Mouse (Mus musculus): ENCODE measurements at regions not wholly inside any gene's neighbourhood (a gene's known extent, or its start where the extent isn't known, plus 50 kb on each side); places are given as distances from the start of the nearest gene placed in this dataset.

DNA sequence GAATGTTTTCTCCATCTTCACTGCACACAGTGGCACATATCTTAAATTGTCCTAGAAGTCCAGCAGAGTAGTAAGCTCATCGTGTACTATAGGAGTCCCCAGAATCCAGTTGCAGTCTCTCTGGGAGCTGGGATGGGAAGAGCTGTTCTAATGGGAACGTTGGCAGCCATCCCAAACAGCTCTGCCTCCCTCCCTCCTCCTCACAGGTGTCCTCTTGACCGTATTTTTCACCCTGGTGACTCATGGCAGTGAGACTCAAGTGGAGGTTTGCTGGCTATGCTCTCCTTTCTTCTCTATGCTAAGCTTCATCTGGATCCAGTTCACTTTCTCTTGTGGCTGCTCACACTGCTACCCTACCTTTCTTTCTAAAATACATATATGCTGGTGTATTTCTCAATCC is 109.2 kb upstream of the Sash1 start:
- Histone ChIP-seq H3K9me3 (replicated peaks; ENCODE audit: low read length) (no peaks in the 10 kb centered on the region), H3K27ac (ENCODE audit: insufficient read depth, low read depth) (no peak overlapping the region), H3K36me3 (replicated peaks in 1 of 2; ENCODE audit: control insufficient read depth in 1 of 2, insufficient read depth in 1 of 2, low read length in 1 of 2) (no peaks in the 10 kb centered on the region), H3K9ac (ENCODE audit: insufficient read depth, low read depth) (no peak overlapping the region), H3K4me1 (ENCODE audit: control insufficient read depth in 1 of 2, insufficient read depth in 2 of 2) (peaks cover 2 to 25% of the 10 kb centered on the region in 2 experiments; a peak in 3 of 4 replicates), H3K79me2 (replicated peaks; ENCODE audit: control insufficient read depth, extremely low read depth, insufficient read depth, poor library complexity, severe bottlenecking) (no peaks in the 10 kb centered on the region), H3K4me3 (replicated peaks in 1 of 3; ENCODE audit: low read depth in 2 of 3, low read length in 2 of 3, poor library complexity in 1 of 3) (no peak overlapping the region), H3K27me3 (replicated peaks) (no peaks in the 10 kb centered on the region), H3K4me2 (ENCODE audit: insufficient read depth, low read depth, poor library complexity, severe bottlenecking) (no peak overlapping the region)
- TF ChIP-seq PAX5 (IDR thresholded peaks at IDR 0.05; ENCODE audit: low read length) (no peak), USF1 (IDR thresholded peaks at IDR 0.05; ENCODE audit: low read depth, low read length) (no peak), MXI1 (IDR thresholded peaks at IDR 0.05; ENCODE audit: low read depth, low read length) (no peak), NRF1 (IDR thresholded peaks at IDR 0.05; ENCODE audit: low read depth, low read length) (no peak), RCOR1 (conservative IDR thresholded peaks at IDR 0.05; ENCODE audit: low read depth, low read length) (no peak), GABPA (IDR thresholded peaks at IDR 0.05; ENCODE audit: insufficient replicate concordance, low read depth, low read length) (no peak), E2F4 (IDR thresholded peaks at IDR 0.05; ENCODE audit: insufficient replicate concordance, low read depth, low read length) (no peak), ZNF384 (IDR thresholded peaks at IDR 0.05; ENCODE audit: low read depth, low read length) (no peak), SIN3A (IDR thresholded peaks at IDR 0.05; ENCODE audit: low read length) (no peak), JUN (IDR thresholded peaks at IDR 0.05; ENCODE audit: insufficient read depth, low read depth, low read length) (no peak), BHLHE40 (IDR thresholded peaks at IDR 0.05; ENCODE audit: low read depth, low read length) (no peak), POLR2AphosphoS2 (IDR thresholded peaks at IDR 0.05; ENCODE audit: low read depth, low read length) (no peak), MYC (IDR thresholded peaks at IDR 0.05; ENCODE audit: low read depth, low read length) (no peak), TCF12 (IDR thresholded peaks at IDR 0.05; ENCODE audit: low read depth, low read length) (no peak), ZKSCAN1 (IDR thresholded peaks at IDR 0.05; ENCODE audit: borderline replicate concordance, low read depth, low read length) (no peak), CHD2 (IDR thresholded peaks at IDR 0.05; ENCODE audit: low read length) (no peak), KAT2A (IDR thresholded peaks at IDR 0.05; ENCODE audit: insufficient replicate concordance, low read length) (no peak), NELFE (IDR thresholded peaks at IDR 0.05; ENCODE audit: low read depth, low read length) (no peak)
- dilution Hi-C loops (cut with MboI; ENCODE audit: extremely low pct_ligation_motif_present, extremely low pct_unique_long_range_greater_than_20kb, low sequenced_read_pairs) (no loop called here), in situ Hi-C loops (cut with MboI; ENCODE audit: low pct_ligation_motif_present, low pct_unique_long_range_greater_than_20kb, low sequenced_read_pairs) (no loop called here)
- DNase-seq (ENCODE audit: extremely low read depth) = no peak

DNA sequence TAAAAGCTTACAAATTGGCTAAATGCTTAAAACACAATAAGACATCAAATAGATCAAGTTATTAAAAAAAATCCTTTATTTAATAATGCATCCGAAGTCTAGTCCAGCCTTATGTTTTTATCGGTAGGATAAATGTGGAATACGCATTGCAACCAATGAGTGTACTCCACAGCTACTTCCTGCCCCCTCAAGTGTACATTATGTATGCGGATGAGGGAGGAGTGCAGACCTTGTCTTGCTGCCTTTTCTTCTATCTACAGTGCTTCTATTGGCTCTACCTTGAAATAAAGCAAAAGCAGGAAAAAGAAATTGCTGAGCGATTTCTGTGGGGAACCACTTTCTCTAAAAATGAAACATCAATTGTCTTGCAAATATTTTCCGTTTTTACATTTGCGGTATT is 100.5 kb upstream of the Sash1 start:
- no peak overlapping the region for H3K4me3 ChIP-seq (replicated peaks in 1 of 3; ENCODE audit: low read depth in 2 of 3, low read length in 2 of 3, poor library complexity in 1 of 3)
- H3K9ac ChIP-seq (ENCODE audit: insufficient read depth, low read depth) = no peak overlapping the region
- no peaks in the 10 kb centered on the region for H3K79me2 ChIP-seq (replicated peaks; ENCODE audit: control insufficient read depth, extremely low read depth, insufficient read depth, poor library complexity, severe bottlenecking)
- DNase-seq (ENCODE audit: extremely low read depth) = peak; percentile 12
- in situ Hi-C loops (cut with MboI; ENCODE audit: low pct_ligation_motif_present, low pct_unique_long_range_greater_than_20kb, low sequenced_read_pairs) (no loop called here), dilution Hi-C loops (cut with MboI; ENCODE audit: extremely low pct_ligation_motif_present, extremely low pct_unique_long_range_greater_than_20kb, low sequenced_read_pairs) (no loop called here)
- H3K27me3 ChIP-seq (replicated peaks) = no peaks in the 10 kb centered on the region
- TF ChIP-seq ELF1 (IDR thresholded peaks at IDR 0.05; ENCODE audit: low read depth, low read length) (0 out of 2 replicates have a peak, but pooled peaks have one; percentile 17), ZC3H11A (IDR thresholded peaks at IDR 0.05; ENCODE audit: low read depth, low read length) (no peak), MAFK (IDR thresholded peaks at IDR 0.05; ENCODE audit: insufficient replicate concordance, low read length) (no peak)
- peaks cover 0 to 4% of the 10 kb centered on the region in 2 experiments; a peak in 2 of 4 replicates for H3K4me1 ChIP-seq (ENCODE audit: control insufficient read depth in 1 of 2, insufficient read depth in 2 of 2)
- H3K27ac ChIP-seq (ENCODE audit: insufficient read depth, low read depth) = no peak overlapping the region
- no peaks in the 10 kb centered on the region for H3K9me3 ChIP-seq (replicated peaks; ENCODE audit: low read length)
- H3K4me2 ChIP-seq (ENCODE audit: insufficient read depth, low read depth, poor library complexity, severe bottlenecking) = peak overlapping the region; percentile 78; the same call in 1 of the 2 replicates
- no peaks in the 10 kb centered on the region for H3K36me3 ChIP-seq (replicated peaks in 1 of 2; ENCODE audit: control insufficient read depth in 1 of 2, insufficient read depth in 1 of 2, low read length in 1 of 2)

All from CH12.LX (cell line).